Mouse (Mus musculus) gastrocnemius, postnatal 25 days (tissue): ENCODE measurements at regions not wholly inside any gene's neighbourhood (a gene's known extent, or its start where the extent isn't known, plus 50 kb on each side); places are given as distances from the start of the nearest gene placed in this dataset.
"Not testable (repeated sequence)": the region's sequence is repeated elsewhere in the genome, so short reads cannot be mapped to it uniquely, and the experiment has no call there.

Experiments used
- DNase-seq: peaks from one replicate; pipeline ENCODE4 v3.0.0; 2022

- DNase-seq: no peak
These were observed 105.3 kb downstream of the Dad1 start for GRCm38 (mm10) chr14:54148626-54149025.

- DNase-seq: no peak
These were observed 105.8 kb downstream of the Dad1 start for GRCm38 (mm10) chr14:54148121-54148520.

- no peak for DNase-seq
These were observed 106.4 kb downstream of the Dad1 start for GRCm38 (mm10) chr14:54147546-54147945.

GRCm38 (mm10) chr14:54145743-54146741 is 107.9 kb downstream of the Dad1 start:
- DNase-seq: no peak

GRCm38 (mm10) chr14:54143828-54144227 is 110.1 kb downstream of the Dad1 start:
- DNase-seq: no peak

GRCm38 (mm10) chr14:54138288-54138687 is 115.6 kb downstream of the Dad1 start:
- no peak for DNase-seq

- DNase-seq: no peak
These were observed 117.4 kb downstream of the Dad1 start for GRCm38 (mm10) chr14:54136538-54136937.

- DNase-seq: no peak
These were observed 125.6 kb downstream of the Dad1 start for GRCm38 (mm10) chr14:54128334-54128733.

GRCm38 (mm10) chr14:54125510-54125909 is 128.4 kb downstream of the Dad1 start:
- no peak for DNase-seq

GRCm38 (mm10) chr14:54121973-54122372 is 131.9 kb downstream of the Dad1 start:
- no peak for DNase-seq

- DNase-seq: no peak
These were observed 132.6 kb downstream of the Dad1 start for GRCm38 (mm10) chr14:54121340-54121739.

GRCm38 (mm10) chr14:54120194-54120593 is 133.7 kb downstream of the Dad1 start:
- no peak for DNase-seq

GRCm38 (mm10) chr14:54117607-54118006 is 136.3 kb downstream of the Dad1 start:
- DNase-seq: not testable (repeated sequence)

GRCm38 (mm10) chr14:54113216-54113615 is 140.7 kb downstream of the Dad1 start:
- DNase-seq: no peak

- DNase-seq: peak; percentile 6
These were observed 142.9 kb downstream of the Dad1 start for GRCm38 (mm10) chr14:54110971-54111370.

- DNase-seq: no peak
These were observed 144.8 kb downstream of the Dad1 start for GRCm38 (mm10) chr14:54109129-54109528.

GRCm38 (mm10) chr14:54108311-54109074 is 145.4 kb downstream of the Dad1 start:
- DNase-seq: peak; percentile 6

- no peak for DNase-seq
These were observed 146.6 kb downstream of the Dad1 start for GRCm38 (mm10) chr14:54107204-54107796.

GRCm38 (mm10) chr14:54104243-54104642 is 149.7 kb downstream of the Dad1 start:
- DNase-seq: peak; percentile 6

GRCm38 (mm10) chr14:54103541-54103940 is 150.4 kb downstream of the Dad1 start:
- no peak for DNase-seq

GRCm38 (mm10) chr14:54103115-54103514 is 150.8 kb downstream of the Dad1 start:
- DNase-seq: no peak

- no peak for DNase-seq
These were observed 152.1 kb downstream of the Dad1 start for GRCm38 (mm10) chr14:54101775-54102174.

GRCm38 (mm10) chr14:54099360-54099759 is 154.5 kb downstream of the Dad1 start:
- DNase-seq: no peak
